Mouse (Mus musculus) kidney, adult 2 months (tissue): ENCODE measurements around the gene Rerg.

ENCODE experiments used
- CTCF ChIP-seq: fragments of 200-500 bp; conservative IDR thresholded peaks from 2 replicates; pipeline ENCODE4 v1.5.1; 2011; ENCODE audit warnings: low read depth, mild to moderate bottlenecking, control low read depth, low read length, moderate library complexity, mixed read lengths; ENCODE audit not compliant: insufficient read depth, insufficient read length
- POLR2A ChIP-seq: fragments of 200-500 bp; IDR thresholded peaks from one replicate; pipeline ENCODE4 v1.6.1; 2011; ENCODE audit warnings: low read depth, low read length, control low read depth

DNA sequence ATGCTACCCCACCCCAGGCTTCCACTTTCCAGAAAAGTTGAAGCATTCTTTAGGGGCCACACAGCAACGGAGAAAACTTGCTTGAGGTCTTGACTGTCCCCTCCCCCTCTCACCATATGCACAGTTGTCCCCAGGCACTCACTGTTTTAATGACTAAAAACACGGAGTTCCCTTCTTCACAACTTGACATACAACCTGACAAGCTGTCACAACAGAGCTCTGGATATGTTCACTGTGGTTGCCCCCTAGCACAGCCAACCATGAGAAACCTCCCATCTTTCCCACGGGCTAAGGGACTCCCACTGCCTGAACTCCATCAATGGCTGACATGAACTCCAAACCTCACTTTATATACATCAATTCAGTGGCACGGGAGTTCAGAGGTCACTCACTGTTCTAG is 3.5 kb downstream of the Rerg start:
- TF ChIP-seq CTCF (no peak), POLR2A (no peak)
